Mouse (Mus musculus) T-cell, adult 2 months (primary cell): ENCODE data around the gene Eif3k.

ENCODE experiments used
- DNase-seq: peaks from one replicate; pipeline ENCODE4 v3.0.0; 2022; ENCODE audit warnings: low spot score

Gene Eif3k

DNA sequence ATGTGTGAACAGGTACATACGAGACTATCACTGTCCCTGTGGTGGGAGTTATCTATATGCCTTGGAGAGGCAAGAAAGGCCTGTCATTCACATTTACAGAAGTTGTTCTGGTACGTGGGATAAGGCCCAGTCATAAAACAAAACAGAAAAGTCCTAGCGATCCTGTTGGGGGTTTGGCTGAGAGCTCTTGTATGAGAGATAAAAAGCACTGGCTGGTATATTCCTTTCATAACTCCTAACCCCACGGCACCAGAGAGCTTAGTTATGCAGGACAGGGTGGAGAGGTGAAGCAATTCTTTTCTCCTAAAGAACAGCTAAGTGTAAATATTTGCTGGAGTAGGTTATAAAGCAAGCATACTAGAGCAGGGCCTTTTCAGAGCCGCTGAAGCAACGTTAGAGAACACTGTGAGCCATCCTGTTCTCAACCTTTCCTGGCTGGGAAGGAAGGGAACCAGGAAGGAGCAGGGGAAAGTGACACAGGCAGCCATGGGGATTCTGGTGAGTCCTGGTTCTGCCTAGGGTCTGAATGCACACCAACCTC, 22.1 kb downstream of the Eif3k start:
- DNase-seq = no peak

DNA sequence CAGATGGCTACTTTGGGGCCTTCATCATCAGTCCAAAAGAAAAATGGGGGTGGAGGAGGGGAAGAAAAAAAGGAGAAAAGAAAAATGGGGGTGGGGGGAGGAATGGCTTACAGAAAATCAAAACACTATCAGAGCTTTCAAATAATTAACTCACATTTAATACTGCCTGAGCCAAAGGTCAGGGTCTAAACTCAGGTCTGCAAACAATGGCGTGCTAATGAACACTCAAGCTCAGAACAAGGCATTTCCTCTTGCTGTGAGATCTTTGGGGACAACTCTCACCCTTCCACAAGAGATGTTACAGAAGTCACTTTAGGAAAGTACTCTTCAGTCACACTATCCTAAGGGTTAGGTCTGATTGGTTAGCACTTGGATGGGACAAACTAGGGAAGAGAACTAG, 22.9 kb downstream of the Eif3k start:
- no peak for DNase-seq

DNA sequence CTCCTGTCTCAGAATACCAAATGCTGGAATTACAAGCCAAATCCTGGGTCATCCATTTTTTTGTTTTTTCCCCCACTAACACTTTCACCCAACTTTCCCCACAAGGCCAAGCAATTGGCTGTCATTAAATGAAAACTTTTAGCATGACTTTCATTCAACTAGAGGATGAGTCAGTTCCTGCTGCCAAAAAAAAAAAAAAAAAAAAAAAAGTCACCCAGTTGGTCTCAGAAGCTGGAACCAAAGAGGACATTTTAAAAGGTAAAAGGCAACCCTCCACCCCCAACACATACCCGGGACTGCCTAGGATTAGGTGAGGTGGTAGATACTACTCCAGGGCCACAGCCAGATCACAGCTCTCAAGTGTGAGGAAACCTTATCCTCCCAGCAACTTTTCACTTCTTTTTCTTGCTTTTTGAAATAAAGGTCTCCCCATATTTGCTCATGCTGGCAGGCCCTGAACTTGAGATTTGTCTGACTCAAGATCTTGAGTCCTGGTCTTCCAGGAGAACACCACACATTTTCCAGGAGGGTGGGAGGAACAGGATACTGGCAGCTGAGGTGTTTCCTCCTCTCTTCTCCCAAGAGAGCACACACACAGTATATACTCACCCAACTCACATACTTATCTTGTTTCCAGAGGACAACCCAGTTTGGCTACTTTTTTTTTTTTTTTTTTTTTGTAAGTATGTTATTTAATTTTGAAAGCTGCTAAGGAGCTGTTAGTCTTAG, 23.5 kb downstream of the Eif3k start:
- no peak for DNase-seq

DNA sequence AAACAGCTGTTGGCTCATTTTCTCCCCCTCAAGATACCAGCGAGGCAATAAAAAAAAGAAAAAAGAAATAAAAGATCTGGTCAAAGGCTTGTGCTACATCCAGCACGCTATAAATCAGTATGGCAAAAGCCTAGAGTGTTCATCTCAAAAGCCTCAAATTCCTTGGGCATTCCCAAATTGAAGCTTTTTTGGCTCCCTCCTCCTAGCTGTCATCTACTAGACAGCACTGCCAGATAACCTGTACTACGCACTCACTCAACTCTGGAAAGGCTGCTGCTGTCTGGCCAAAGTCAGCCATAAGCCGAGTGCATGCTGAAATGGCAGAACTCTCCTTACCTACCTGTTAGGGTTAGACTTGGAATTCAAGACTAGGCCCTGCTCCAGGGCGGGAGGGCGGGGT, 24.4 kb downstream of the Eif3k start:
- no peak for DNase-seq

DNA sequence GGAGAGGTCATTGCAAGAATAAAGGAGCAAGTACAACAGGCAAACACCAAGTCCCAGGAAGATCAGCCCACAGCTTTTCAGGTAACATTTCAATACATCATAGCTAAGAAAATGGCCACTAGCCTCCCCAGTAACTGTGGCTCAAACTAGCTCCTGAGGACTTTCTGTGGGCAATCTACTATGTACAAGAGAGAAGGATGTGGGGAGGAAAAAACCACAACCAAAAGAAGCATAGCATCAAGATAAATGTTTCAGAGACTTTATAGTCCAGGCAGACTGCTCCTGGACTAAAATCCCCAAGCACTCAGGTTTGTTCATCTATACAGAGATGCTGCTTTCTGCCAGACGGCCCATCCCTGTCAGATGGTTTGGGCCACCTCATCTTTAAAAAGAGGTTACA, 25.4 kb downstream of the Eif3k start:
- peak; percentile 20 for DNase-seq

DNA sequence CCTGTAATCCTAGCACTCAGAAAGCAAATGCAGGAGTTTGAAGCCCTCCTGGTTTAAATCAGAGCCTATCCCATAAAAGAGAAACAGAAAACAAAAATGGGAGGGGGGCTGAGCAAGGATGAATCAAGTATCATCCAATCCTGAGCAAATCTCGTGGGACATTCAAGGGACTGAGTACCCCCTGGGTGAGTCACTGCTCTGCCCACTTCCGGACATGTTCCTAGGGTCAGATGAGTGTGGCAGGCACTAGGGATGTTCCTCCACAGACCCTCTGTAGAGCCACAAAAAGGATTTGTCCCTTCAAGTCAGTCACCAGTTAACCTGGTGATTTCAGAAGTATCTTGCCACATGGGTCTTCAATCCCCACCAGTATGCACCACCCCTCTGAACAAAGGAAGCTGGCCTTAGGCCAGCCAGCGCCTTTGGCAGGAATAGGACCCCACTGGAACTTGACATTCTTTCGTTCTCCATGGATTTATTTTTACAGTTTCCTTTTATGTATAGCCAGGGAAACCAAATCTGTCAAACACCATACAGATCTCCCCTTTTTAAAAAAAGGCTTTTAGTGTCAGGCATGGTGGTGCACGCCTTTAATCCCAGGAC, 26.3 kb downstream of the Eif3k start:
- no peak for DNase-seq

DNA sequence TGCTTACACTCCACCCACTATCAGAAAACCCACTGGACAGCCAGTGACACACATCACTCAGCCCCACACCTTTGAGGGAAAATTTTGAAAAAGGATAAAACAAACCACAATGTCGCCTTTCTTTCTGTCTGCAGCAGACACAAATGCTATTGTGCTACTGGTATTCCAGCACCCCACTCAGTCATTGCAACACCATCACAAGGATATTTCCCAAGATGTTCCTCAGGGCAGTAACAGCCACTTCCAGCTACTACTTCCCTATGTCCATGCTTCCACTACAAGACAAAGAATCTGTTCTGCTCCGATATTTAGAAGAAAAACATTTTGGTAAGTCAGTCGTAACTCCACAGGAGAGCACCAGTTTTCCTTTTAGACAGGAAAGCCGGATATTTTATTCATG, 26.9 kb downstream of the Eif3k start:
- DNase-seq = no peak

DNA sequence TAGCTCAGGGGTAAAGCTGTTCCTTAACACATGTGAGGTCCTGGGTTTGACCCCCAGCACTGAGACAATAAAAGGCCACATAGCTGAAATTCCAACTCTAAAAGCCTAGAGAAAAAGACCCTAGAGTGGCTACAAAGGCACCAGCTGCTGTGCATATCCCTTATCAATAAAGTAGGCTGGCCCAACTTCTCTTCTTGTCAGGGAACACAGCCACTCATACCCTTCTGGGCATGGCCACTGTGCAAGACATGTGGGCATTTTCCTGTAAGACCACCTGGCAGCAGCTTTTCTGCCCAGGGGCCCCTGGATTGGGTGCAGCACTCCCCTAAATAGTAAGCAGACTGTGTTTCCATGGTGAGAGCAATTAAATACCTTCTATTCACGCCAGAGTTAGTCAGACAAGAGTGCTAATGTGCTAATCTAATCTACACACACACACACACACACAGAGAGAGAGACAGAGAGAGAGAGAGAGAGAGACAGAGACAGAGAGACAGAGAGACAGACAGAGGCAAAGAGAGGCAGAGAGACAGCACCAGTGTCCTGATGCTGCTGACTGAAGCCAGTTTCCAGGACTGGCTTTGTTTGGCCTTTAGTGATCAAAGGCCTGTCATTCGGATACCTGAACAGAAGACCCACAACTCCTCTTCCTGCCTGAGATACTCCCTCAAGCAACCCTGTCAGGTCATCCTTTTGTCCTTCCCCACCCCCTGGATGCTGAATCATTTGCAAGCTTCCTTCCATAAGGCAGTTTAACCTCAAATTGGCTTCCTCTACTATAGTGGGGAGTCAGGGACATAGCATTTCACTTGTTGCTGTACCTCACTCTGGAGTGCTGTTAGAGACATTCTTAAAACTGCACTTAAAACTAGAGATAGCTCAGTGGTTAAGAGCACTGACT, 27.9 kb downstream of the Eif3k start:
- no peak for DNase-seq

DNA sequence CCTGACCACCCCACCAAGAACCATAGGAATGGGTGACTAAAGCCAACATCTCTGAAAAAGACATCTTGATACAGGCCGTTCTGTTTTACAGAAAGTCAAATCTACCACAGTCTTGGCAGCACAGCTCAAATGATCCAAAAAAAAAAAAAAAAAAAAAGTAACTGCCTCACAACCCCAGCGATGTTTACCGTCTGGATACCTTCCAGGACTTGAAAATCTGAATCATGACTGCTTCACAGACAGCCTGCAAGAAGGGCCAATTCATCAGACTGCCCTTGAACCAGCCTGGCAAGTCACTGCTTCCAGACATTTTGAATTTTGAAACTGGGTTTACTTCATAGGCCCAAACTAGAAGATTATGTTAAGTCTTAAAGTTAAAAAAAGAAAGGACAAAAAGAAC, 28.9 kb downstream of the Eif3k start:
- DNase-seq = no peak

DNA sequence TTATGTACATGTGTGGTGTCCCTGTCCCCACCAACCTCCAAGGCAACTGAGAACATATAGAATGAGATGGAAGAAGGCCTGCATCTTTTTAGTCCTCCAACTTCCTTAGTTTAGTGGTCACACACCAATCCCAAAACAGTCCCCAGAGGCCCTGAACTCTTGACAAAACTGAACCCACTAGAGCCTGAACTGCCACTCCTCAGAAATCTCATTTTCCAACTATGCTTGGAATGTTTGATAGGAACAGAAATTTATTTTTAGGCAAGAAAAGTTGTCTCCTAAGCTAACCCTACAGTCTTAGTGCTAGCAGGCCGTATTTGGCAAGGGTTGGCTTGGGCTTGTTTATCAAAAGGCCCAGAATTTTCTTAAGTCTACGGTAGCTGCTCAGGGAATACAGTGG, 29.9 kb downstream of the Eif3k start:
- no peak for DNase-seq

DNA sequence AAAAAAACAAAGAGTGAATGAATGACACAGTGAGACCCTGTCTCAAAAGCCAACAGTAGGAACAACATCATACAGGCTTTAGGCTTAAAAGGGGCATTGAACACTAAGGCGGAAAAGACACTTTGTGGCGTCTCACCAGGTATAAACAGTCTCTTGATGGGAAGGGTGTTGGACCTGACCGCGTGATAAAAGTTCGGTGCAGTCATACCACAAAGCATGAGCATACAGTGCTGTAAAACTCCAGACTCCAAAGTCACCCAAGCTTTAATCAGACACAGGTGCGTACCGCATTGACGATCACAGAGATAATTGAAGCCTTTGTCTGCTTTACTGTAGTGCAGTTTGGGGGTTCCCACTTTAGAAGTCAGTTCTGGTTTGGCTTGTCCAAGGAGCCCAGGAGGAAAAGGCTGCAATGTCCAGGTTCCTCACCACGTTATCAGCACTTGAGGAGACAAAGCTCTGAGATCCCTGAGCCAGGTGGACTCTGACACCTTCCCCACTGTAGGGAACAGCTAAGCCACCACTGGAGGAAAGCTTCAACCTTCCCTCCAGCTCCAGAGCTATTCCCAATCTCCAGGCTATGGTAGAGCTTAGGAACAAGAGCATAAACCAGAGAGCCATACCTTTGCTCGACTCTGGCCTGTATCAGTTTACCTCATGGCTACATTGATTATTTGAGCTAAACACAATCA, 31.2 kb downstream of the Eif3k start:
- no peak for DNase-seq

DNA sequence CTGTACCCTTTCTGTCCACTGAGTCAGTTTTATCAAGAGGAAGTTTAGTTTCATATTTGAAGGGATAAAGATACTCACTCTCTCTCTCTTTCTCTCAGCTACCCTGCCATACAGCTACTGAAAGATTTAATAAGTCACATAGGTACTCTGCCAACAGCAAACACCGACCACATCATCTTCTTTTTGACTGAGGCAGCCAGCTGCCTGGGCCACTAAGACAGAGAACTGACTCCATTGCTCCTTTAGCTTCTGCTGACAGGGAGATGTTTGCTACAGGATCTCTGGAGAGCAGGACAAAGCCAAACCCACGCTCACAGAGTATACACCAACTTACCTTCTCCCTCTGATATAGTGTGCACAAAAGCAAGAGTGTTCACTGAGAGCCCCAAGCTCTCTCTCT, 32.4 kb downstream of the Eif3k start:
- no peak for DNase-seq

DNA sequence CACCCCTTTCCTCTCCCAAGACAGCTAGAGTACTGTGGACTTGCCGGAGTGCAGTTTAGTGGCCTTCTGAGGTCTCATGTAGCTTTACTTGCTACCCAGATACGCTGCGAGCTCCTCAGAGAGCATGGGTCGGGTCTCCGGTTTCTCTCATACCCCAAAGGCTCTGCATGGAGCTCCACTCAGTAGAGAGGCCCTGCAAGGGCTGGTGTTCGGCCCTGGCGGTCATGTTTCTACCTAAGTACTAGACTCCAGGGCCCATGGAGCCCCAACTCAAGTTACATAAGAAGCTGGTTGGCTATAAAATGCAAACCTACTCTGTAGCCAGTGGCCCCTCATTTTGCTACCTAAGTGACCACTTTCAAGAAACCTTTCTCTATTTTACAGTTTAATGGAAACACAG, 32.9 kb downstream of the Eif3k start:
- no peak for DNase-seq

DNA sequence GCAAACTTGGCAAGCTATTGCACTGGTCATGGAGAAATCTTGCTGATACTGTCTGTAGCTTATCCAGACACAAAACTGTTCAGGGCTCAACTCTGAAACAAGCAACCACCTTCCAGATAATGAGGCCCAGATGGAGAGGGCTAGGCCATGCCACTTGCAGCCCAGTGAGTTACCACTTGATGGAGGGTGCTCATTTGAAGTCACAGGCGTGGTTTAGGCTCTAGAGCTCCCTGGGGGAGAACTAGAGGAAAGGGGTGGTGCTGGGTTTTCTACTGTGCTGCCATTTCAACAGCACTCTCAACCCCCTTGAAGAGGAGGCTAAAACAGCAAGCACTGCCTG, 35.4 kb downstream of the Eif3k start:
- no peak for DNase-seq

DNA sequence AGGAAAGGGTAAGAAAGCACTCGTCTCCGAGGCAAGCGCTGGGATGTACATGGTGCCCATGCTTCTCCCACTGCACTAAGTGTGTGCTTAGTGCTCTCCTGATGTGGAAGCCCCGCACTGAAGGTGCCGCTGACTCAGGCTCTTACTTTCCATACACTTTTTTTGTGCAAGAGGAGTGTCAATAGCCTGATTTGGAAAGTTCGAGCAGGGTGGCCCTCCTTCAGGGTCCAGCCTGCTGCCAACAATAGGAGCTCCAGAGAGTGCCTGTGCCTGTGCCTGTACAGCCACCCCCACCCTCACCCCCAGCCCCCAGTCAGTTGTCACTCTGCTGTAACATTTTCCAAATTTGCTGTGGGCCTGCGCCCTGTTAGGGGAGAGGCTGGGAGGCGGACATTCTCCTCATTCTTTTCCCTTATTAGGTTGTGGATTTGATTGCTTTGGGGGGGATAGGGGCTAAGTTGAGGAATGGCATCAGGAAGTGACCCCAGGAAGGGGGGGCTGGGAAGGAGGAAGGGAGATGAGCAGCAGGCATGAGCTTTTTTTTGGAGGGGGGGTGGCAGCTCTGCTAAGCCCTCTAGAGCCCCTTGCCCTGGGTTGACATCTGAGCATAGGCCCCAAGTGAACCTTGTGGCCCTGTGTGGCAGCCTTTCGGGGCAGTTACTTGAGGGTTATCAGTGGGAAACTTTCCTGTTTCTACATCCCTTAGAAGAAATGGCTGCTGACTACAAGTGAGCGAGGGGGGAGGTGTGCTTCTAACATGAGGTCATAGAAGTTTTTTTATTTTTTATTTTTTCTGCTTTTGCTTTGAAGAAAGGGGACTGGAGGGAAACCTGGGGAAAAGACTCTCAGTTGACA, 36.0 kb downstream of the Eif3k start:
- no peak for DNase-seq

DNA sequence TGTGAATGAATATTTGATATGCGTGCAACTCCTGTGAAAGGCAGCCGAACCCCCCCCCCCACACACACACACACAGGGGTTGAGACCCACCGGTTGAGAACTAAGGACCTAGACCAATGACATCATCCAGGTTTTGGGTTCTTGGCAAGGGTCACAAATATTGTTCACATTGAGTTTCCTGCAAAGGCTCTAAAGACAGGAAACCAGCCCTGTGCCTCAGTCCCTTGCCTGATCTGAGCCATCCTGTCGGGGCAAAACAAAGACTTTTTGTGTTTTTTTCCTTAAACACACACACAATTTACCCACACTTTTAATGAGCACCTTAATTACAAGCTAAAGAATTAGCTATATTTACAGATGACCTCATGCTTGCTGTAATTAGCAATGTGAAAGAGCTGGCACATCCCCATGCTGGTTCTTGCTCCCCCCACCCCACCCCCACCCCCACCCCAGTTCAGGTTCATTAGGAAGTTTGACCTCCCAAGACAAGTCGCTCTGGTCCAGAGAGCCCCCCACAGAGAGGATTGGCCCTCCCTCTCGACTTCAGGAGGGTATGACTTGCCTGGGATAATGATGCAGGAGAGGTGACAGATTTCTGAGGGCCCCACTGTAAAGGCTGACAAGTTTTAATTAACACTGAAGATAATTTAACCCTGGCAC, 36.8 kb downstream of the Eif3k start:
- DNase-seq = peak; percentile 30

DNA sequence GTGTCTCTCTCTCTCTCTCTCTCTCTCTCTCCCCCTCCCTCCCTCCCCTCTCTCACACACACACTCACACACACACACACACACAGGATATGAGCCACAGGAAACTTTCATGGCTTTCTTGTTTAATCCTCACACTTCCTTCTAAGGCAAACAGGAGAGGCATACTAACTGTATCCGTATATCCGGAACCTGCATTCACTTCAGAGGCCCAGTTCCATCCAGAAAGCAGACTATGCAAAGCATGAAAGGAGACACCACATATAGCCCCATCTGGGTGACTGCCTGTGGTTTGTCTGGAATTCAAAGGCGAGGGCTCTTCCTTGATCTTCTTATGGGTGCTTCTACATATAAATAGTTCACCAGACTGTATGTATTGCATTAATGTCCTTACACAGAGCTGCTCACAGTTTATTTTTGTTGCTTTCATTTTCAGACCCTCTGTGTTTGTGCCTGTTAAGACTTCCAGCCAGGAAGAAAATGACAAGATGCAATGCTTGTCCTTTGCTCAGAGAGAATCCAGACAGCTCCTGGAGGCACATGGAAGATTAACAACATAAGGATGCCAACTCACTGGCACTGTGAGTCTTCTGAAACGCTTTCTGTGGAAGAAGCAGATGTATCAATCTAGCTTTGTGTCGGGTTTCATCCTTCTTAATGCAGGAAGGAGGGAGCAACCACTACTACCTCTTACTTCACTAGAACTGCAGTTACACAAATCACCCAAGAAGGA, 38.0 kb downstream of the Eif3k start:
- DNase-seq = peak; percentile 19

DNA sequence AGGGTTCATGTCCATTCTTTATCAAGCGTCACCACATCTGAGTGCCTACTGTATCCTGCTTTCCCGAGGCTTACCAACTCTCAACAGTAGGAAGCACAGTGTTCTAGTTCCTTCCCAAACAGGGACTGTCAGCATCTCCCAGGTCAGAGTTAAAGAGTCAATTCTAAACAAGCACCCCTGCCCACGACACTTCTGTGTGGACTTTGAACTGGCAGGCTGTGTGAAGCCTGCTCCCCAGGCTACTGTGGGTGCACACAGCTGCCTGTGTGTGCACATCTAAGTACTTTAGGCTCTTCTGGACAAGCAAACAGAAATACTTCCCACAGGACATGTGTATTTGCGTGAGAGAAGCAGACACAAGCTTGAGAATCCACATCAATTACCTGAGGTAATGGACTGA, 40.1 kb downstream of the Eif3k start:
- no peak for DNase-seq

DNA sequence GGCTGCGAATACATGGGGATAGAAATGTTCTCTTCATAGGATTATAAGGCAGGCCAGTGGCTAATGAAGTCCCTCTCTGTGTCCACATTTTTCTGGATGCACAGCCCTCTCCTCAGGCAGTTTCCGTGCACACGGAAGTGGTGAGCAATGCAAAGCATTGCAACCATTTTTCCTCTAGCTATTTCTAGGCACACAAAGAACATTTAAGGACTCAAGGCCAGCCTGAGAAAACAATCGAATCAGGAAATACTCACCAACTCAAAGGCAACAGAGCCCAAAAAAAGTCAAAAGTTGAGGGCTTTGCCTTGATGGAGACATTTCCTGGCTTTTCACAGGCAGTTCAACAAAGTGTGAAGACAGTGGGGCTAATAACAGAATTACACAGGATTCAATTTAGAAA, 40.5 kb downstream of the Eif3k start:
- DNase-seq = no peak
